Mouse (Mus musculus): ENCODE measurements around the gene Zfp526.

DNA sequence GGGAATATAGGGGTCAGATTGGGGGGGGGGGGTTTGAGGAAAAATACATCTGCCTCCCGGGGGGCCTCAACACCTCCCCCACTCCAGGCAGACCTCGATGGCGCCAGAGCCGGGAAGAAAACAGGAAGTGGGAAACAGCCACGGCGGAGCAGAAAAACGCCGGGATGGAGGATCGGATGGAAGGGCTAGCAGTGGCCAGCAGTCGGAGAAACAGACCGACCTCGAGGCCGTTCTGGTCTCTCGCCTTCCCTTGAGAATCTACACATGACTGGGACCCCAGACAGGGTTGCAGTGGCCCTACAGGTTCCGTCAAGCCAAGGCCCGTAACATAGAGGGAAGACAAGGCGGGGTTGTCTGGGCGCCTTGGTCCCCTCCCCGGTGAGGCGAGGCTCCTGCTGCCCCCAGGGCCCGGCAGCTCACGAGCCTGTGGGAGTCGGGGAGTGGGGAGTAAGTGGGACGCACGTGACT lies 27.7 kb downstream of the Zfp526 start:
- no peak for TF ChIP-seq CTCF (IDR thresholded peaks at IDR 0.05)
- no peak for TF ChIP-seq POLR2A (IDR thresholded peaks at IDR 0.05; ENCODE audit: insufficient read depth, low read depth, low read length)
- TF ChIP-seq EP300 (IDR thresholded peaks at IDR 0.05; ENCODE audit: insufficient read depth, low read depth, low read length): no peak

Measured in heart, adult 2 months (tissue).